Mouse (Mus musculus): ENCODE data around the gene Nt5c3b.

The Nt5c3b gene

GRCm38 (mm10) chr11:100377989-100378388 lies 63.6 kb downstream of the Nt5c3b start:
- DNase-seq, result no peak

- no peak for DNase-seq
These were observed 64.7 kb downstream of the Nt5c3b start for GRCm38 (mm10) chr11:100376746-100377389.

GRCm38 (mm10) chr11:100376005-100376404 lies 65.6 kb downstream of the Nt5c3b start:
- no peak for DNase-seq

GRCm38 (mm10) chr11:100375127-100375526 lies 66.5 kb downstream of the Nt5c3b start:
- no peak for DNase-seq

All from embryo, embryonic 11 days (tissue).